Mouse (Mus musculus) spleen, postnatal 36 days (tissue): ENCODE results near the gene Wscd2.
A peak's percentile ranks its signal among the peaks of the same experiment; 100 is the strongest.

ENCODE experiments used
- DNase-seq, 2 experiments: peaks; one replicate each; pipeline ENCODE4 v3.0.0; 2022; ENCODE audit warnings: low spot score in 2 of 2, mixed read lengths in 1 of 2

Wscd2 gene

DNA sequence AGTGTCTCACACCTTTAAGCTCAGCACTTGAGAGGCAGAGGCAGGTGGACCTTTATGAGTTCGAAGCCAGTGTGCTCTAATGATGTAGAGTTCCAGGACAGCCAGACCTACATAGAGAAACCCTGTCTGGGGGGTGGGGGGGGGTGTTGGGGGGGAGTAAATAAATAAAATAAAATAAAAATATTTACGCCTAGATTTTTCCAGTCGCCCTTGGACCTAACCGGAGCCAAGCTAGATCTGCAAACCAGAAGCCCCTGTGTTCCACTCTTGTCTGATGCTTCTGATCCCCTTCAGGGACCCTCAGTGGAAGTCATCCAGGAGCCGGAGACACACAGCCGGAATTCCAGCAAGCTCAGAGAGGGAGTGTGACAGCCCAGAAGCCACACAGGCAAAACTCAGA, at the start of gene Wscd2:
Gene Wscd2 (plus strand): TSS at position 301 of the 400 bp plus-strand sequence.
- DNase-seq = no peak

DNA sequence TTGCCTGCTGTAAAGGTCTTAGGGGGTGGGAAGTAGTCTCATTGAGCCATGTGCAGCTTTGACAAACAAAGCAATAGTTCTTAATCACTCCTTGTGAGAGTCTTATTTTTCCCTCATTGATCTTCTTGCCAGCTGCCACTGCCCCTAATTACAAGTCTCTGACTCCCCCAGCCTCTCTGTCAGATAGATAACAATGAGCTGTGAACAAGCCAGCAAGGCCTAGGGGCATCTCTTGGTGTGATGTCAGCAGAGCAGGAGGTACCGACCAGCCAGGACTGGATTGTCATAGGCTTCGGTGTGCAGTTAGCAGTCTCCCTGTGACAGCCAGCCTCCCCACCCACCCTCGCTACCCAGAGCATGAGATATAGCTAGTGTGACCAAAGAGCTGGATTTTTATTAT, 48.0 kb upstream of the Wscd2 start:
- no peak for DNase-seq

DNA sequence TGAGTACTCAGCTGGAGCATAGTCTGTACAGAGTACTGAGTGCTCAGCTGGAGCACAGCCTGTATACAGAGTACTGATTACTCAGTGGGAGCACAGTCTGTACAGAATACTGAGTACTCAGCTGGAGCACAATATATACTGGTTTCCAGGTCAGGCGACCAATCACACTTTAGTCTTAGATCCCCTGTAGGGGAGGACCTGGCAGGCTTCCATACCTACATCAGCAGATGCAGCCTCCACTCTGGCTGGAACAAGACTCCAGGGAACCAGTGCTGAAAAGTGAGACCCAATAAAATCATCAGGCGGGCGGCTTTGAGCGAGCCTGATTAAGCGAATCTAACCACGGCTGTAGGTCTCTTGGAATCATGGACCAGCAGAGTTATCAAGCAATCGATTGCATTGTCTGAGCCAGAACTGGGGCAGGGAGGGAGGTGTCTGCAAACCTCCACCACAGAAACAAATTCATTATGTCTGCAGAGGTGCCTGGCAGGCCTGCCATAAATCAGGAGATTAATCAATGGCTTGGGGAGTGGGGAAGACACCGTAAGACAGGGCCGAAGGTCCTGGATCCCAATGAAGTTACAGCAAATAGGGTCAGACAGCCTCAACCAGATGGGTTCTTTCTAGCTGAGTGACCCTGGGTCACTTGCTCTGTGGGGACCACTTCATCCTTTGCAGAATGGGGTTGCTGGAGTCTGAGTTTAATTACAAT, 42.0 kb upstream of the Wscd2 start:
- no peak for DNase-seq

DNA sequence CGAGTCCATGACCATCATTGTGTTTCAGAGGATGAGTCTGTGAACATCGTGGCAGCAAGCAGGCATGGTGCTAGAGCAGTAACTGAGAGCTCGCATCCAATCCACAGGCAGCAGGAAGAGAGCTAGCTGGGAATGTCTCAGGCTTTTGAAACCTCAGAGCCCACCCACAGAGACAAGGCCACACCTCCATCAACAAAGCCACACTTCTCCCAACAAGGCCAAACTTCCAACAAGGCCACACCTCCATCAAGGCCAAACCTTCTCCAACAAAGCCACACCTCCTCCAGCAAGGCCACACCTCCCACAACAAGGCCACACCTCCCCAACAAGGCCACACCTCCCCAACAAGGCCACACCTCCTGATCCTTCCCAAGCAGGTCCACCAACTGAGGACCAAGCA, 40.8 kb upstream of the Wscd2 start:
- no peak for DNase-seq

DNA sequence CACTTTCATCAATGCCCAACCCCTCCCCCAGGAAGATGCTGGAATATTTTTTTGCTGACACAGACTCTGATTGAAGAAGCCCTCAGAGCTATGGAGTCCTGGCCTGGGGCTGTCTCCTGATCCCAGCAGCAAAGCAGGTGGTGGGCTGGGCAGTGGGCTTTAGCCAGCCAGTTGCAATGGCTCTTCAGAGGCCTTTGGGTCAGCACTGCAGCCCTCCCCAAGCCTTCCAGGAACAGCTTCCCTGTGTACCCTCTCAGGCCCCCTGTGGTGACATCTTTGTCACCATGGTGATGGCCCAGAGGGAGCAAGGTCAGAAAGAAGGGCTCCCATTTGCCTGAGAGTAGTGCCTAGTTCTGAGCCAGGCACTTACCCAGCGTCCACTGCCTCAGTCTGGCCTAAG, 37.4 kb upstream of the Wscd2 start:
- DNase-seq = no peak

DNA sequence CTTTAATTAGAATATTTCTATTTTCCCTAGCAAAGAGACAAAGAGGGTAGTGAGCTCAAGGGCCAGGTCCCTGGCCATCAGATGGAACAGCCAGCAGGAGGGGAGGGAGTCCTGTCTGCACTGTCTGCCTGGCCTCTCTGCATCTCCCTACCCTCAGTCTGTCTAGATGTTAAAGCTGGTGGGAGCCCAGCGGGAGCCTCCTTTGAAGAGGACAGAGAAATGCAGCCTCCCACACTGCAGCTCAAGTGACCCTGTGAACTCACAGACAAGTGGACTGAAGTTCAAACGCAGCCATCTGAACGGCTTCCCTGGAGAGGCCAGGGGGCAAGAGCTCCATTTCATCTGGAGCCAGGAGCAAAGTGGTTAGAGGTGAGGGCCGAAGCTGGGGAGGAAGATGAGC, 36.8 kb upstream of the Wscd2 start:
- DNase-seq = no peak

DNA sequence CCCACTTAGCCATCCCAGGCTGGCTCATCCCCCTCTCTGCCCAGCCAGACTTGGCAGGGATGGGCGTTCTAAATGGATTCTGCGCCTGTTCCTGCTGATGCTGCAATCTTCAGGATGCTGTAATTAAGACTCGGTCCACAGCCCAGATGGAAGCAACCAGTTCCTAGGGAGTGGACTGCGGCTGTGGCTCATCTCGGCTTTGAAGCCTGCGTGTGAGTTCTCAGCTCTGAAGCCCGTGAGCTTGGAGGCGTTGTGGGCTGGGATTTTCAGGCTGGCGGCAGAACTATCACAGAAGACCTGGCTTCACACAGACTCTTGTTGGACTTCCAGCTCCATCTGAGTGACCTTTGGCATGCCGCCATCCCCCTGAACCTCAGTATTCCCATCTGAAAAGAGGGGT, 34.1 kb upstream of the Wscd2 start:
- DNase-seq = no peak

DNA sequence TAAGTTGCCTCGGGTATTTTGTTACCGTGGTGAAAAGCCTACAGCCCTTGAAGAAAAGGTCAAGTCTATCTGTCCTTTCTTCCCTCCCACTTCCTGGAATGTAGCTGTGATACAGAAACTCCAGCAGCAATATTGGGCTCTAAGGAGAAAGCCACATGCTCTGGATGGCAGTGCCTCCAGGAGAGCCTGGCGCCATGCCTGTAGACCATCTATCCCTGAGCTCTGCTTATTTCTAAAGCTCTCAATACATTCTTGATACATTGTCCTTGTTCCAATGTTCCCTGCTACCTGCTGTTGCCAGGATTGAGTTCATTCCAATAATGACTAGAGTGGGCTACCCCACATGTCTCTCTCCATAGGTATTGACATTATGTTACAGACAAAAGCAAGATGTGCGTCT, 33.4 kb upstream of the Wscd2 start:
- DNase-seq = no peak

DNA sequence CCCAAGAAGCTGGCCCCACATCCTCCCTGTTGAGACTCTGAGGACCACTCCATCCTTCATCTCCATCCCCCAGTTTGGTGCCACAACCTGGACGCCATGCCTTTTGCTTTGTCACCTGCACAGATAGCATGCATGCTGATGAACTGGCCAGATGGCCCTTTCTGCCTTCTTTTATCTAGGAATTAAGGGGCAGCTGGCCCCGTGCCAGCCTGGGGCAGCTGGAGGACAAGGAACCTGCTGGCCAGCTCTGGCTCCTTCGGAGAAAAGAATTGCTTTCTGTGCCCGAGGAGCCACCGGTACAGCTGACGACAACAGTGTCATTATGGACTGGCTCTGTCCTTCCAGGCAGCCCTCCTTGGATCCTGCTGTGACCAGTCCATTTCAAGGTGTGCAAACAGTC, 32.9 kb upstream of the Wscd2 start:
- DNase-seq = no peak

DNA sequence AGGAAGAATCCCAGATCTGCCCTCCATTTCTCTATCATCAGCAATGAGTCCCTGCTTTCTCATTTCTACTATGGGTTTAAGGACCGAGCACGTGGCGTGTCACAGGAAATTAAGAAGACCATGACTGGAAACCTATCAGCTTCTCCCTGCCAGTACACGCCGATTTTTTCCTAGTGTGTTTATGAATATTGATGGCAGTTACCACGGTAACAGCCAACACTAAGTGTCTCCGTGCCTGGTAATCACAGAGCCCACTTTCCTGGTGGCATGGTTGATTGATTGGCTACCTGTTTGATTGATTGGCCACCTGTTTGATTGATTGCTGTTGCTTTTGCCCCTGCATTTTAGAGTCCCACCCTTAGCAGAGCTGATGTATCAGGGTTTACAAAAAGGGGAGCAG, 30.2 kb upstream of the Wscd2 start:
- no peak for DNase-seq

DNA sequence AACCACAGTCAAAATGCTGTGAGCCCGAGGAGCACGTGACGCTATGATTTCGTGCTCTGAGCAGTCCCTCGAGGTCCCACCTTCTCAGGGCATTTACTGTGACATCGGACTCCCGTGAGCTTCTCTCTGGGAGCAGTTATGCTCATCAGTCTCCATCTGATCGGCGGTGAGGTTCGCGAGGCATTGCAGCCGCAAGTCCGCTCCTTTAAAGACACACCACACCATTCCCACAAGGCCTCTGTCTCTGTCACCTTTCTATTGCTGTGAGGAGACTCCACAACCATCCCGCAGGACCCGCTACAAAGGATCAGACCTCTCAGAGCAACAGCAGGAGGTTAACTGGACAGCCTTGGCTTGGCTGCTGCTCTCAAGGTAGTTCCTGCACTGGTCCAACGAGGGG, 28.6 kb upstream of the Wscd2 start:
- no peak for DNase-seq

DNA sequence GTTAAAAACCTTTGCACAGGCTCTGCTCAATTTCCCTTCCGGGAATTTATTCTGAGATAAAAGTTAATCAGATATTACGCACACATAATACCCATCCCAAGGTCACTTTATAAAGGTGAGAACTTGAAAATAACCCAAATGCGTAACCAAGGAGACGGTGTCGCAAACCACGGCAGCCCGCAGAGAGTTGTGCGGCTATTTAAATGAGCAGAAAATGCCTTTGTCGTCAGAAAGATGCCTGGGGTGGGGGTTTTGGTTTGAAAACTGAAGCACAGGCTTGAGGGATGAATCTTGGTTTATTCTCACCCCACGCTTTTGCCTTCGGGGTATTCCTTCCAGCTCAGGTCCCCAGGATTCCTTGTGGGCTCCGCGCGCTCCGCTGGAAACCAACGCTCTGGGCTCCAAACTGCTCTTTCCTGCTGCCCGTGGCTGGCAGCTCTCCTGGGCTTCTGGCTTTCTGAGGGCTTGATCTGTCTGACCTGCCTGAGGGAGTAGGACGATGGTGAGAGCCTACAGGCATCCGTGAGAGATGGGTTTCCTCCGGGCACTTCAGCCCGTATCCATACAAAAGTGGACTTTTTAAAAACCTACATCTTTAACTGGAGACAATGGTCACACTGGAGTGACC, 28.0 kb upstream of the Wscd2 start:
- no peak for DNase-seq

DNA sequence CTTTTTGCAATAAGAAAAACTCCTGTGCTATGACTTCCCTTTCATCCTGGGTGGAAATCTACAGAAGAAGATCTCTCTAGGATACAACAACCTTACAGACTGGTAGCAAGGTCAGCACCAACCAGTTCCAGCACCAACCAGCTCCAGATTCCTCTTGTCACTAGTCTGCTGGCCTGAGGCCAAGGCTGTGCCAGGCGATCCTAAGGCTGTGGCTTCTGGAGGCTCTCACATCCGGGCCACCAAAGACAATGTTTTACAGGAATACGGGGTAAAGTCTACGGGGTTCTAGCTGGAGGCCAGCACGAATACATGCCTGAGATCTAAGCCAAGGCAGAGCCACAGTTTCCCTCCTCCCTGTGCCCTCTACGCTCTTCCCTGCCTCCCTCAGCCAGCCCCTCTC, 25.4 kb upstream of the Wscd2 start:
- DNase-seq = no peak

DNA sequence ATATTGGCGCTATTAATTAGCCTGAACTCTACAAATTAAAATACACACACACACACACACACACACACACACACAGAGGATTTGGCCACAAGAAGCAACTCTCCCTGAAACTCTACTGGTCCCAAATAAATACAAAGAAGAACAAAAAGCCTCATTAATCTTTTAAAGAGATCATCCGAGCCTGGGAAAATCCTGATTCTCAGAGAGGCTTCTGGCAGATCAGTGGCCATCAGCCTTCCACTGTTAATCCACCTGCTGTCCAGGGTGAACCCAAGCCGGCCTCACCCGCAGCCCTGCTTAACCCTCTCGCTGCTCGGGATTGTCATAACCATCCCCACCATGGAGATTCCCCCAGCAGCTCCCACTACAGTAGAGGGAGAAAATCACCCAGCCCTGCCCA, 23.6 kb upstream of the Wscd2 start:
- no peak for DNase-seq

DNA sequence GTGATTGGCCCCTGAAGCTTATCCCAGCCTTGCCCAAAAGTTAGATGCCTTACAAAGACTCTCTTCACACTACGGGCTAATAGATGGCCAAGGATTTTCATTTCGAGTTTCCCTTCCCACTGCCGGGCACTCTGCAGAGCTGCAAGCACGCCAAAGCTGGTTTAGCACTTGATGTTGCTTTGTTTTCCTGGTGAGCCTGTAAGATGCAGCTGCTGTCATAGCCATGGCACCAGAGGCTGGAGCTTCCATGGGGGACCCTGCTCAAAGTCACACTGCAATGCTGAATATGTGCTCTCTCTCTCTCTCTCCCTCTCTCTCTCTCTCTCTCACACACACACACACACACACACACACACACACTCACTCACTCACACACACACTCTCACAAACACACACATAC, 23.1 kb upstream of the Wscd2 start:
- no peak for DNase-seq

DNA sequence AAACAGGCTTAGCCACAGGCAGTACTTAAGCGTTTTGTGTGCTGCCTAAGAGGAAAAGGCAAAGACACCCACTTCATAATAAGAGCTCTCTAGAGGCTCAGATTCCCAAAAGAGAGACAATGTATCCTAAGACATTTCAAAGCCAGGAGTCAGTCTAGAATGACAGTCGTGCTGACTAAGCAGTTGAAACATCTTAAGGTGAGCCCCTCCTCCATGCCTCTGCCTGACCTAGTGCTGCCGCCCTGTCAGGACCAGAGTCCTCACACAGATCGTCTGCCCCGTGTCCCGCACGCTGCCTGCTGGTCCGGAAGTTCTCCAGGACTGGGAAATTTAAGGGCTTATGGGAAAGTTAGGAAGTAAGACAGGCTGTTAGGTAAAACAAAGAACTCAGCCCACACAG, 22.4 kb upstream of the Wscd2 start:
- DNase-seq = no peak

DNA sequence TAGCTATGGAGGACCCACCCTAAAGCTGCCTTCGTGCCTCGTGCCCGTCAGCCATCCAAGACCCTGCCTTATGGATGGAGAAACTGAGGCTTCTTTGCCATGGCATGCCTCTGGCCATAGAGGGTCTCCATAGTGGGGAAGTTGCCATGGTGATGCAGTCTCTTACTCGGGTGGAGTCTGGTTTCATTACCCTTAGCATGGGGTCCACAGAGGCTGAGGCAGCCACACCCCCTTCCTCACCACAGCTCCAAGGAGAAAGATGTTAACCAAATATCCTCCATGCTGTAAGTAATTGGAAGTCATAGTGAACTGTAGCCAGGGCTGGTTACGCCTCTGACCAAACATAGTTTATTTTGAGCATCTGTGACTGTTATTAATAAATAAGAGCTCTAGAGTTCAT, 21.5 kb upstream of the Wscd2 start:
- no peak for DNase-seq

DNA sequence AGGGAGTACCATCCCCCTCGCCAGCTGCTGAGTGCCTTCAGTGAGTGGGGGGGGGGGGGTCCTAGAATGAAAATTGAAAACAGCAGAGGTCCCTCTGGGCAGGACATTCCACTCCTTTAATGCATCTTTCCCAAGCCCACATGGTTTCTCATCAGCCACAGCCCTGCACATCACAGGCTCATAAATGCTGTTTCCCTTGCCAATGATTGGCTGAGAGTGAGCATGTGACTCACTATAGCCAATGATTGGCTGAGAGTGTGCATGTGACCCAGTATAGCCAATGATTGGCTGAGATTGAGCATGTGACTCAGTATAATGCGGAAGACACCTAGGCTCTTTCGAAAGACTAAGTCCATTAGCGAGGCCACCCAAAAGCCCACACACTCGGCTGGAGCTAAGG, 20.9 kb upstream of the Wscd2 start:
- no peak for DNase-seq

DNA sequence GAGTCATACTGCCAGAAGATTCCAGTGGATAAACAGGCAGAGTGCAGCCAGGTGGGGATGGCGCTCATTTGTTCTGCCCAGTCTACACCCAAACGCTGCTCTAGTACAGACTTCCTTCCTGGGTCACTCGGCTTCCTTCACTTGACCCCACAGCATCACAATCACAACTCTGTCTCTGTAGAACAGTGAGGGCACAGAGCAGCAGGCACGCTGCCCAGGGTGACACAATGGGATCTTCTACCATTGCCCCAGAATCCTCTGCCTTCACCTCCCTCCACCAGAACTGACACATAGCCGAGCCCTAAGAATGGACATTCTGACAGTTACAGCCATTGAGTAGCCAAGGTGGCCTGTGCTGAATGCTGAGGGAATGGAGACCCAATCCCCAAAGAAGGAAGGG, 20.3 kb upstream of the Wscd2 start:
- DNase-seq = no peak

DNA sequence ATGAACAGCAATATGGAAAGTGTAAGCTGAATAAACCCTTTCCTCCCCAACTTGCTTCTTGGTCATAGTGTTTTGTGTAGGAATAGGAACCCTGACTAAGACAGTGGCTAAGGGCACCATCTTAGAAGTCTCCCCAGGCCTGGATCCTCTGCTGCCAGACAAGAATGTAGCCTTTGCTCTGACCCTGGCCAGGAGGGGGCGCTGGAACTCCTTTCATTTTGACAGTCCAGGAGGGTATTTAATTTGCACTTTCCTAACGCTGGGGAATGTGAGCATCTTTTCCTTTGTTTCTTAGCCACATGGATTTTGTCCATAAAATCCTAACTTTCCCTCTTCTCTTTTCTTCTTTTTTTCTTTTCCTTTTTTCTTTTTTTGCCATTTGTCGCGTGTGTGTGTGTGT, 18.7 kb upstream of the Wscd2 start:
- peak; percentile 13 to 37 for DNase-seq

DNA sequence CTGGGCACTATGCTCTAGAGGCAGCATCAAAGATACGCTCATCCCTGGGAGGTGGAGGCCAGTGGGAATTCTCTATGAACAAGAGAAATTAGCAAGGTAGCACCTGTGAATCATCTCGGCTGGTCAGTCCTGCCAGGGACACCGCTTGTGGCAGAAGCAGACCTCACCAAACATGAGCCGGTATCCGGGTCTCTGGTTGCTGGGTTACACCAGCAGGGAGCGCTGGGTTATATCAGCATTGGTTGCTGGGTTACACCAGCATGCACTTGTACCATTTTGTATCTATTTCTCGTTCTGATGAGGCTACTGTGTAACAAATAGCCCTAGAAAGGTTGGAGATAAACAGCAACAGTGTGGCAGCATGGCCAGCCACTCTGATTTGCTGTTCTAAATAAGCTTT, 17.8 kb upstream of the Wscd2 start:
- no peak for DNase-seq

DNA sequence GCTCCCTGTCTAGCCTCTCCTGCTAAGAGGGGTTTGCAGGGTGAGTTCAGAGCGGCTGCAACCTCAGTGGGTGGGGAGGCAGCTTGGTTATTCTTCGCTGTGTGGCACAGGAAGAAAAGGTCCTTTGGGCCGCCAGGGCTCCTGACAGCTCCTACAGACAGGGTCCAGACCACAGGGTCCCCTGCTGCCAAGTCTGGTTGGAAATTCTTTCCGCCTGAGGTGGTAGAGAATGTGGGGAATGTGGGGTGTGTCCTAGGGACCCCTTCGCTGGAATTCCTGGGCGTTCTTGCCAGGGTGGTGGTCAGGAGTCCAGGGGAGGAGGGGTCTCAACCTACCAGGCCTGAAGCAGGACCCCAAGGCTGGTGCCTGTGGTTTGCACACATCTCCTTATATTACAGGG, 13.3 kb upstream of the Wscd2 start:
- no peak for DNase-seq

DNA sequence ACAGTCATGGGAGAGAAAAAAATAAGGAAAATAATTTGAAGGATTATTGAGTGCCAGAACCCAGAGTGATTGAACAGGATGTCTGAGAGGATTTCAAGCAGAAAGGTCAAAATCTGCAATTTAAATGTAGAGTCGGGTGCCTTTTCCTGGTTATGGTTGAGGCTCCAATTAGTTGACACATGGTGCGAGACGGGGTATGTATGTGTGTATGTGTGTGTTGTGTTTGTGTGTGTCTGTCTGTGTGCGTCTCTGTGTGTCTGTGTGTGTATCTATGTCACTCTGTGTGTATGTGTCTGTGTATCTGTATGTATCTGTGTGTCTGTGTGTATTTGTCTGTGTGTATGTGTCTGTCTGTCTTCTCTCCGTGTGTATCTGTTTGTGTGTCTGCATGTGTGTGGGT, 11.1 kb upstream of the Wscd2 start:
- no peak for DNase-seq

DNA sequence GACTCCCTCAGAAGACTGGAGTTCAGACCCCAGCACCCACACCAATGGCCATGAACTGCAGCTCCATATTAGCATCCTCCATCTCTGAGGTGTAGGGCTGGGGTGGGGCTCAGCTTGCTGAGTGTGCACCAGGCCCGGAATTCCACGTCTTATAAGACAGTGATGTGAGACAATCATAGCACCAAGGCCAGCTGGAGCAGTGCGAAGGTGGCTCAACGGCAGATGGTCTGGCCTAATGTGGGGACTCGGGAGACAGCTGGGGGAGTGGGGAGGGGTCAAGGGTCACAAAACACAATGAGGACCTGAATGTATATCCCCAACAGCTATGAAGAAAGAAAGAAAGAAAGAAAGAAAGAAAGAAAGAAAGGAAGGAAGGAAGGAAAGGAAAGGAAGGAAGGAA, 9.7 kb upstream of the Wscd2 start:
- DNase-seq = no peak
